Mouse (Mus musculus) kidney, adult 2 months (tissue): ENCODE measurements around the gene Otub1.

Experiments
- CTCF ChIP-seq: fragments of 200-500 bp; conservative IDR thresholded peaks from 2 replicates; pipeline ENCODE4 v1.5.1; 2011; ENCODE audit warnings: low read depth, mild to moderate bottlenecking, control low read depth, low read length, moderate library complexity, mixed read lengths; ENCODE audit not compliant: insufficient read depth, insufficient read length
- POLR2A ChIP-seq: fragments of 200-500 bp; IDR thresholded peaks from one replicate; pipeline ENCODE4 v1.6.1; 2011; ENCODE audit warnings: low read depth, low read length, control low read depth

- no peak for TF ChIP-seq POLR2A
- TF ChIP-seq CTCF = no peak
Observed at GRCm38 (mm10) chr19:7153232-7153631, 52.9 kb downstream of the Otub1 start.
